Mouse (Mus musculus): ENCODE measurements around the gene Ccdc169. TPM values are rescaled to one million over a fixed set of nuclear protein-coding genes. Genes with fewer than 3 reads are reported as not detected.
"Not testable (repeated sequence)": the region's sequence is repeated elsewhere in the genome, so short reads cannot be mapped to it uniquely, and the experiment has no call there.

The Ccdc169 gene
- polyA plus RNA-seq, 1 experiment from 2014 or later: 0.30 TPM

DNA sequence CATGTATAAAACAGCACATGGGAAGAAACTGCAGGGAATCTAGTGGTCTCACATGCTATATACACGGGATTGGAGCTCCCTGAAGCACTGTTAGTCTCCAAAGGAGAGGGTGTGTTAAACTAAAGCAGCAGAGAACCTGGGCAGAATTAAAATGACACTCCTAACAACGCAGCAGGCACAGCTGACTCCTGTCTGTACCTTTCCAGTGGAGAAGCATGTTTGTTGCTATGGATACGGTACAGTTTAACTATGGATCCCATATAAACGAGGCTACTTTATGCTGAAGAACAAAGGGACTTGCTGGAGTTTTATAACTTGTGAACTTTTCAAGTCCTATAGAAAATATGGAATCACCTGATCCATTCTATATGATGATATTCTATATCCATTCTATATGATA, 26.4 kb downstream of the Ccdc169 start:
- Histone ChIP-seq H3K4me2 (ENCODE audit: low read length) (no peak overlapping the region), H3K27me3 (replicated peaks; ENCODE audit: control insufficient read depth, insufficient read depth, low read length) (no peaks in the 10 kb centered on the region), H3K4me1 (replicated peaks; ENCODE audit: control insufficient read depth, insufficient read depth, low read length) (no peaks in the 10 kb centered on the region), H3K9ac (replicated peaks; ENCODE audit: low read depth, low read length) (no peak overlapping the region), H3K9me3 (ENCODE audit: control insufficient read depth, low read length) (no peaks in the 10 kb centered on the region), H3K36me3 (ENCODE audit: control insufficient read depth, insufficient read depth) (no peaks in the 10 kb centered on the region), H3K4me3 (replicated peaks; ENCODE audit: low read length) (no peak overlapping the region), H3K27ac (ENCODE audit: low read length) (no peak overlapping the region)
- no peak for ATAC-seq
- WGBS: 48% methylated on average over 4 of the region's 4 CpGs

DNA sequence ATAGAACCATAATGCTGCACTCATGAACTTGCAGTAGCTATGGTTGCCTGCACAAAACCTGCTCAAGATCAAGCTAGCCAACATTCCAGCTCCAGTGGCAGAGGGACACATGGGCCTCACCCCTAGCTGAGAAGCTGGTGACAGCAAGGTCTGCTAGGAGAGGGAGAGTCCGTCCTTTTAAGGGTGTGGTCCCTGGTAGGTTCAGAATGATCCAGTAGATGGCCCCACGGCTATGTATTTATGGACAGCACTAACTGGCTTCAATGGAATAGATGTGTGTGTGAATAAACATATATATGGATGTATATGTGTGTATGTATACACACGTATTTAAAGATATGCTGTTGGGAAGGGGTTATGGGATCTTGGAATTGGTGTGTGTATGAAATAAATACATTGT, 35.3 kb downstream of the Ccdc169 start:
- ATAC-seq: no peak
- 80% methylated on average over 3 of the region's 3 CpGs for whole genome bisulfite sequencing

DNA sequence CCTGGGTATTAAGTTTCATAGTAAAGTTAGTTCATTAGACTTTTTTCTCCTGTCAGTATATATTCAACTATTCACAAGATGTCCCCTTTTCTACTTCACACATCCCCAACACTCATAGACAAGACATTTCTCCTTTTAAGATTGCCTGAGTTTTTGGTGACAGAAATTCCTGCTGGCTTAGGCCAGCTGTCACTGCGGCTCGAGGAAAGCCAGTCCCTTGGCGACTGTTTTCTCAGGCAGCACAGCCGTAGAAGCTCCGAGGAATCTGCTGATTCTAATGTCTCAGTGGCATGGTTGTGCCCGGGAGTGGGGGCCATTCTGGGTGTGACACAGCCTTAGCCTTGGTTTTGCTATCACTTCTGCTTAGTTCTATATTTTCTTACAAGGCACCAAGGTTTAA, 40.1 kb downstream of the Ccdc169 start:
- H3K9me3 ChIP-seq (ENCODE audit: control insufficient read depth, low read length): no peaks in the 10 kb centered on the region
- no peak overlapping the region for H3K9ac ChIP-seq (replicated peaks; ENCODE audit: low read depth, low read length)
- no peaks in the 10 kb centered on the region for H3K4me1 ChIP-seq (replicated peaks; ENCODE audit: control insufficient read depth, insufficient read depth, low read length)
- 64% methylated on average over 6 of the region's 6 CpGs for WGBS
- H3K4me3 ChIP-seq (replicated peaks; ENCODE audit: low read length): no peak overlapping the region
- ATAC-seq: no peak
- H3K36me3 ChIP-seq (ENCODE audit: control insufficient read depth, insufficient read depth): no peaks in the 10 kb centered on the region
- no peak overlapping the region for H3K27ac ChIP-seq (ENCODE audit: low read length)
- H3K27me3 ChIP-seq (replicated peaks; ENCODE audit: control insufficient read depth, insufficient read depth, low read length): no peaks in the 10 kb centered on the region
- no peak overlapping the region for H3K4me2 ChIP-seq (ENCODE audit: low read length)

More for the DNA sequence above, 35.3 kb downstream of the Ccdc169 start:
- Histone ChIP-seq H3K4me1 (replicated peaks; ENCODE audit: control insufficient read depth, insufficient read depth, low read length) (no peaks in the 10 kb centered on the region), H3K27ac (ENCODE audit: low read length) (no peak overlapping the region), H3K36me3 (ENCODE audit: control insufficient read depth, insufficient read depth) (no peaks in the 10 kb centered on the region), H3K9me3 (ENCODE audit: control insufficient read depth, low read length) (no peaks in the 10 kb centered on the region), H3K27me3 (replicated peaks; ENCODE audit: control insufficient read depth, insufficient read depth, low read length) (no peaks in the 10 kb centered on the region), H3K9ac (replicated peaks; ENCODE audit: low read depth, low read length) (no peak overlapping the region), H3K4me2 (ENCODE audit: low read length) (no peak overlapping the region), H3K4me3 (replicated peaks; ENCODE audit: low read length) (no peak overlapping the region)

GRCm38 (mm10) chr3:55181766-55182165, 44.6 kb downstream of the Ccdc169 start, which contains the start of gene Sohlh2:
TSS of gene Sohlh2 (plus strand) at chr3:55182028.
- WGBS: 95% methylated on average over 22 of the region's 22 CpGs
- no peak within 1 kb of the TSS for H3K4me3 ChIP-seq (replicated peaks; ENCODE audit: low read length)
- no peak within 1 kb of the TSS for H3K4me2 ChIP-seq (ENCODE audit: low read length)
- H3K9me3 ChIP-seq (ENCODE audit: control insufficient read depth, low read length): no peaks in the 10 kb centered on the region
- no peak for ATAC-seq
- no peak within 1 kb of the TSS for H3K9ac ChIP-seq (replicated peaks; ENCODE audit: low read depth, low read length)
- H3K36me3 ChIP-seq (ENCODE audit: control insufficient read depth, insufficient read depth): no peaks in the 10 kb centered on the region
- H3K27ac ChIP-seq (ENCODE audit: low read length): no peak within 1 kb of the TSS
- H3K4me1 ChIP-seq (replicated peaks; ENCODE audit: control insufficient read depth, insufficient read depth, low read length): no peaks in the 10 kb centered on the region
- no peaks in the 10 kb centered on the region for H3K27me3 ChIP-seq (replicated peaks; ENCODE audit: control insufficient read depth, insufficient read depth, low read length)

GRCm38 (mm10) chr3:55191668-55192067, 54.5 kb downstream of the Ccdc169 start:
- Histone ChIP-seq H3K27me3 (replicated peaks; ENCODE audit: control insufficient read depth, insufficient read depth, low read length) (no peaks in the 10 kb centered on the region), H3K9ac (replicated peaks; ENCODE audit: low read depth, low read length) (no peak overlapping the region), H3K4me2 (ENCODE audit: low read length) (no peak overlapping the region), H3K36me3 (ENCODE audit: control insufficient read depth, insufficient read depth) (no peaks in the 10 kb centered on the region), H3K4me3 (replicated peaks; ENCODE audit: low read length) (no peak overlapping the region), H3K4me1 (replicated peaks; ENCODE audit: control insufficient read depth, insufficient read depth, low read length) (no peaks in the 10 kb centered on the region), H3K9me3 (ENCODE audit: control insufficient read depth, low read length) (no peaks in the 10 kb centered on the region), H3K27ac (ENCODE audit: low read length) (no peak overlapping the region)
- no peak for ATAC-seq
- 93% methylated on average over 4 of the region's 4 CpGs for WGBS

- Histone ChIP-seq H3K27ac (ENCODE audit: low read length) (no peak overlapping the region), H3K9ac (replicated peaks; ENCODE audit: low read depth, low read length) (no peak overlapping the region), H3K9me3 (ENCODE audit: control insufficient read depth, low read length) (no peaks in the 10 kb centered on the region), H3K4me2 (ENCODE audit: low read length) (no peak overlapping the region), H3K36me3 (ENCODE audit: control insufficient read depth, insufficient read depth) (no peaks in the 10 kb centered on the region), H3K4me1 (replicated peaks; ENCODE audit: control insufficient read depth, insufficient read depth, low read length) (no peaks in the 10 kb centered on the region), H3K27me3 (replicated peaks; ENCODE audit: control insufficient read depth, insufficient read depth, low read length) (no peaks in the 10 kb centered on the region), H3K4me3 (replicated peaks; ENCODE audit: low read length) (no peak overlapping the region)
- no peak for ATAC-seq
- 56% methylated on average over 2 of the region's 2 CpGs for WGBS
These were observed 56.2 kb downstream of the Ccdc169 start for GRCm38 (mm10) chr3:55193351-55193750.

- no peaks in the 10 kb centered on the region for H3K36me3 ChIP-seq (ENCODE audit: control insufficient read depth, insufficient read depth)
- H3K9ac ChIP-seq (replicated peaks; ENCODE audit: low read depth, low read length): no peak overlapping the region
- no peak overlapping the region for H3K4me2 ChIP-seq (ENCODE audit: low read length)
- no peaks in the 10 kb centered on the region for H3K4me1 ChIP-seq (replicated peaks; ENCODE audit: control insufficient read depth, insufficient read depth, low read length)
- 34% methylated on average over 8 of the region's 8 CpGs for WGBS
- H3K9me3 ChIP-seq (ENCODE audit: control insufficient read depth, low read length): no peaks in the 10 kb centered on the region
- H3K4me3 ChIP-seq (replicated peaks; ENCODE audit: low read length): no peak overlapping the region
- no peak for ATAC-seq
- no peak overlapping the region for H3K27ac ChIP-seq (ENCODE audit: low read length)
- no peaks in the 10 kb centered on the region for H3K27me3 ChIP-seq (replicated peaks; ENCODE audit: control insufficient read depth, insufficient read depth, low read length)
These were observed 57.7 kb downstream of the Ccdc169 start for GRCm38 (mm10) chr3:55194792-55195191.

- no peaks in the 10 kb centered on the region for H3K4me1 ChIP-seq (replicated peaks; ENCODE audit: control insufficient read depth, insufficient read depth, low read length)
- H3K9ac ChIP-seq (replicated peaks; ENCODE audit: low read depth, low read length): no peak overlapping the region
- no peaks in the 10 kb centered on the region for H3K36me3 ChIP-seq (ENCODE audit: control insufficient read depth, insufficient read depth)
- H3K27ac ChIP-seq (ENCODE audit: low read length): no peak overlapping the region
- H3K4me3 ChIP-seq (replicated peaks; ENCODE audit: low read length): no peak overlapping the region
- no peaks in the 10 kb centered on the region for H3K27me3 ChIP-seq (replicated peaks; ENCODE audit: control insufficient read depth, insufficient read depth, low read length)
- no peaks in the 10 kb centered on the region for H3K9me3 ChIP-seq (ENCODE audit: control insufficient read depth, low read length)
- no peak overlapping the region for H3K4me2 ChIP-seq (ENCODE audit: low read length)
- WGBS: 84% methylated on average over 5 of the region's 5 CpGs
- no peak for ATAC-seq
These were observed 58.6 kb downstream of the Ccdc169 start for GRCm38 (mm10) chr3:55195581-55196327.

DNA sequence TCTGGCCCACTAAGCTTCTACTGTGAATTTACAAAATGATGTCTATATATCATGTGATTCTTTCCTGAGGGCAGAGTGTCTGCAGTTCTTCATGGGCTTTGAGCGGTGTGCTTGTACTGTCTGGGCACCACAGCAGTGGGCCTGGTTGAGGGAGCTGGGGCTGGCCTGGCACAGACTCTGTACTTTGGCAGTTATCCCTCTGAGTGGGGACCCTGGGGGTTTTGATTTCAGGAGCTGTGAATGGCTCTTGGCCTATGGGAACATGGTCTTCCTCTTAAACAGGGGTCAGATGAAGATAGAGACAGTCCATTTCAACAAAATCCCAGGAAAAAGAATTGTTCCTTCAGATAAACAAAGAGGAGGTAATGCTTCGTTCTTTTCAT, 59.2 kb downstream of the Ccdc169 start:
- 90% methylated on average over 2 of the region's 2 CpGs for WGBS

GRCm38 (mm10) chr3:55203621-55204020, 66.5 kb downstream of the Ccdc169 start:
- H3K27ac ChIP-seq (ENCODE audit: low read length); H3K4me1 ChIP-seq (replicated peaks; ENCODE audit: control insufficient read depth, insufficient read depth, low read length); H3K9ac ChIP-seq (replicated peaks; ENCODE audit: low read depth, low read length); H3K4me2 ChIP-seq (ENCODE audit: low read length); H3K4me3 ChIP-seq (replicated peaks; ENCODE audit: low read length); H3K36me3 ChIP-seq (ENCODE audit: control insufficient read depth, insufficient read depth); ATAC-seq; H3K9me3 ChIP-seq (ENCODE audit: control insufficient read depth, low read length); H3K27me3 ChIP-seq (replicated peaks; ENCODE audit: control insufficient read depth, insufficient read depth, low read length): not testable (repeated sequence)
- 93% methylated on average over 11 of the region's 11 CpGs for WGBS

More for the DNA sequence above, 59.2 kb downstream of the Ccdc169 start:
- H3K4me3 ChIP-seq (replicated peaks; ENCODE audit: low read length): no peak overlapping the region
- H3K4me1 ChIP-seq (replicated peaks; ENCODE audit: control insufficient read depth, insufficient read depth, low read length): no peaks in the 10 kb centered on the region
- no peaks in the 10 kb centered on the region for H3K27me3 ChIP-seq (replicated peaks; ENCODE audit: control insufficient read depth, insufficient read depth, low read length)
- no peak for ATAC-seq
- H3K4me2 ChIP-seq (ENCODE audit: low read length): no peak overlapping the region
- H3K9me3 ChIP-seq (ENCODE audit: control insufficient read depth, low read length): no peaks in the 10 kb centered on the region
- H3K9ac ChIP-seq (replicated peaks; ENCODE audit: low read depth, low read length): no peak overlapping the region
- no peak overlapping the region for H3K27ac ChIP-seq (ENCODE audit: low read length)
- H3K36me3 ChIP-seq (ENCODE audit: control insufficient read depth, insufficient read depth): no peaks in the 10 kb centered on the region

All from forebrain, embryonic 16.5 days (tissue).